Mouse (Mus musculus) liver, adult 2 months (tissue): Measurements from ENCODE around the gene Ppp1cb.

Experiments used
- CTCF ChIP-seq: fragments of 200-500 bp; IDR thresholded peaks from 2 replicates; pipeline ENCODE4 v1.5.1; 2011; ENCODE audit warnings: low read depth, low read length, control low read depth
- POLR2A ChIP-seq: fragments of 200-500 bp; IDR thresholded peaks from 2 replicates; pipeline ENCODE4 v1.6.1; 2011; ENCODE audit warnings: low read length, control low read depth; ENCODE audit not compliant: insufficient read depth; ENCODE audit errors: extremely low read depth

- TF ChIP-seq POLR2A = no peak
- TF ChIP-seq CTCF = no peak
Observed at GRCm38 (mm10) chr5:32488044-32488443, 29.4 kb downstream of the Ppp1cb start.
